Mouse (Mus musculus) forebrain, embryonic 15.5 days (tissue): Measurements from ENCODE around the gene Kdm5b. TPM values are rescaled to one million over a fixed set of nuclear protein-coding genes. Genes with fewer than 3 reads are reported as not detected.
"Not testable (repeated sequence)": the region's sequence is repeated elsewhere in the genome, so short reads cannot be mapped to it uniquely, and the experiment has no call there.

ENCODE experiments used
- ATAC-seq: fragments of 200-750 bp; cut with Nextera tagmentation; replicated peaks from 2 replicates; pipeline ENCODE4 v1.8.0; 2017; ENCODE audit warnings: mild to moderate bottlenecking, moderate TSS enrichment, moderate library complexity
- H3K27ac ChIP-seq: fragments of 300-500 bp; sonication (generic); replicated peaks from 2 replicates; pipeline ENCODE4 v1.5.1; 2015; ENCODE audit warnings: mild to moderate bottlenecking, inconsistent platforms
- H3K27me3 ChIP-seq: fragments of 300-500 bp; sonication (generic); 2 replicates; pipeline ENCODE4 v1.6.1; 2015; ENCODE audit warnings: inconsistent platforms
- H3K36me3 ChIP-seq: fragments of 300-500 bp; sonication (generic); 2 replicates; pipeline ENCODE4 v1.6.1; 2015; ENCODE audit warnings: mild to moderate bottlenecking, inconsistent platforms
- H3K4me1 ChIP-seq: fragments of 300-500 bp; sonication (generic); 2 replicates; pipeline ENCODE4 v1.6.1; 2015; ENCODE audit warnings: inconsistent platforms
- H3K4me2 ChIP-seq: fragments of 300-500 bp; sonication (generic); replicated peaks from 2 replicates; pipeline ENCODE4 v1.6.1; 2015; ENCODE audit warnings: mild to moderate bottlenecking, inconsistent platforms
- H3K4me3 ChIP-seq: fragments of 300-500 bp; sonication (generic); 2 replicates; pipeline ENCODE4 v1.5.1; 2015; ENCODE audit warnings: mild to moderate bottlenecking, inconsistent platforms
- H3K9ac ChIP-seq: fragments of 300-500 bp; sonication (generic); replicated peaks from 2 replicates; pipeline ENCODE4 v1.6.1; 2015; ENCODE audit warnings: mild to moderate bottlenecking, inconsistent platforms
- H3K9me3 ChIP-seq: fragments of 300-500 bp; sonication (generic); 2 replicates; pipeline ENCODE4 v1.6.1; 2016; ENCODE audit warnings: inconsistent platforms
- WGBS: fragments of 180-500 bp; shearing (Covaris S2); methylation state at CpG from one replicate; pipeline ENCODE4 v1.1.7; 2015; ENCODE audit warnings: mixed read lengths; 5-methylcytosine and 5-hydroxymethylcytosine counted together
- polyA plus RNA-seq: library from polyadenylated mRNA; unstranded; fragments of >200 nt; fragmentation: Nextera tagmentation; extraction: Ambion mirVana; gene quantifications from 2 replicates; pipeline ENCODE4 v1.2.1, GENCODE M21; 2015

The Kdm5b gene
- polyA plus RNA-seq, 1 experiment from 2014 or later = 107 TPM

GRCm38 (mm10) chr1:134521163-134521562 lies 38.8 kb upstream of the Kdm5b start:
- no peak overlapping the region for H3K4me2 ChIP-seq
- no peaks in the 10 kb centered on the region for H3K27me3 ChIP-seq
- H3K4me1 ChIP-seq = peaks cover 7% of the 10 kb centered on the region
- no peaks in the 10 kb centered on the region for H3K36me3 ChIP-seq
- H3K9me3 ChIP-seq = no peaks in the 10 kb centered on the region
- H3K4me3 ChIP-seq = no peak overlapping the region
- no peak for ATAC-seq
- H3K27ac ChIP-seq = no peak overlapping the region
- 85% methylated on average over 7 of the region's 7 CpGs for WGBS
- no peak overlapping the region for H3K9ac ChIP-seq

- ATAC-seq = no peak
- Histone ChIP-seq H3K27me3 (no peaks in the 10 kb centered on the region), H3K9me3 (no peaks in the 10 kb centered on the region), H3K36me3 (no peaks in the 10 kb centered on the region), H3K9ac (no peak overlapping the region), H3K4me1 (no peaks in the 10 kb centered on the region), H3K27ac (no peak overlapping the region), H3K4me3 (no peak overlapping the region), H3K4me2 (no peak overlapping the region)
- WGBS = 59% methylated on average over 2 of the region's 2 CpGs
Observed at GRCm38 (mm10) chr1:134522325-134522724, 37.6 kb upstream of the Kdm5b start.

GRCm38 (mm10) chr1:134524424-134524823 lies 35.5 kb upstream of the Kdm5b start:
- H3K4me1 ChIP-seq = no peaks in the 10 kb centered on the region
- no peak for ATAC-seq
- H3K27me3 ChIP-seq = no peaks in the 10 kb centered on the region
- no peaks in the 10 kb centered on the region for H3K9me3 ChIP-seq
- no peak overlapping the region for H3K9ac ChIP-seq
- H3K36me3 ChIP-seq = no peaks in the 10 kb centered on the region
- H3K4me2 ChIP-seq = no peak overlapping the region
- H3K4me3 ChIP-seq = no peak overlapping the region
- no peak overlapping the region for H3K27ac ChIP-seq
- 69% methylated on average over 5 of the region's 5 CpGs for WGBS

- H3K9me3 ChIP-seq = no peaks in the 10 kb centered on the region
- WGBS = 86% methylated on average over 1 of the region's 1 CpGs
- no peak overlapping the region for H3K27ac ChIP-seq
- H3K9ac ChIP-seq = no peak overlapping the region
- H3K4me2 ChIP-seq = no peak overlapping the region
- H3K27me3 ChIP-seq = no peaks in the 10 kb centered on the region
- H3K36me3 ChIP-seq = no peaks in the 10 kb centered on the region
- no peak overlapping the region for H3K4me3 ChIP-seq
- no peaks in the 10 kb centered on the region for H3K4me1 ChIP-seq
- no peak for ATAC-seq
Observed at GRCm38 (mm10) chr1:134525015-134525414, 35.0 kb upstream of the Kdm5b start.

- Histone ChIP-seq H3K4me2 (no peak overlapping the region), H3K9me3 (no peaks in the 10 kb centered on the region), H3K27me3 (no peaks in the 10 kb centered on the region), H3K27ac (no peak overlapping the region), H3K4me3 (no peak overlapping the region), H3K36me3 (no peaks in the 10 kb centered on the region), H3K9ac (no peak overlapping the region), H3K4me1 (0 out of 2 replicates have a peak, but pooled peaks cover 3% of the 10 kb centered on the region)
- 89% methylated on average over 6 of the region's 6 CpGs for whole genome bisulfite sequencing
- ATAC-seq = no peak
Observed at GRCm38 (mm10) chr1:134526752-134527151, 33.2 kb upstream of the Kdm5b start.

- Histone ChIP-seq H3K9ac (no peak overlapping the region), H3K27me3 (no peaks in the 10 kb centered on the region), H3K4me1 (0 out of 2 replicates have a peak, but pooled peaks cover 3% of the 10 kb centered on the region), H3K4me2 (no peak overlapping the region), H3K27ac (no peak overlapping the region), H3K9me3 (no peaks in the 10 kb centered on the region), H3K36me3 (no peaks in the 10 kb centered on the region), H3K4me3 (no peak overlapping the region)
- WGBS = 30% methylated on average over 6 of the region's 6 CpGs
- peak; percentile 66; the same call in 1 of the 2 replicates for ATAC-seq
Observed at GRCm38 (mm10) chr1:134530618-134531017, 29.4 kb upstream of the Kdm5b start.

- 93% methylated on average over 10 of the region's 10 CpGs for WGBS
- H3K4me2 ChIP-seq, H3K36me3 ChIP-seq, ATAC-seq, H3K4me3 ChIP-seq, H3K9me3 ChIP-seq, H3K4me1 ChIP-seq, H3K9ac ChIP-seq, H3K27ac ChIP-seq, H3K27me3 ChIP-seq: not testable (repeated sequence)
Observed at GRCm38 (mm10) chr1:134533710-134534109, 26.3 kb upstream of the Kdm5b start.

- ATAC-seq = no peak
- Histone ChIP-seq H3K4me3 (no peak overlapping the region), H3K27me3 (no peaks in the 10 kb centered on the region), H3K9me3 (no peaks in the 10 kb centered on the region), H3K36me3 (no peaks in the 10 kb centered on the region), H3K27ac (no peak overlapping the region), H3K9ac (no peak overlapping the region), H3K4me1 (0 out of 2 replicates have a peak, but pooled peaks cover 3% of the 10 kb centered on the region), H3K4me2 (no peak overlapping the region)
- WGBS = 98% methylated on average over 1 of the region's 1 CpGs
Observed at GRCm38 (mm10) chr1:134535054-134535453, 24.9 kb upstream of the Kdm5b start.

- WGBS = 75% methylated on average over 3 of the region's 3 CpGs
- no peak overlapping the region for H3K9ac ChIP-seq
- no peak for ATAC-seq
Observed at GRCm38 (mm10) chr1:134535513-134535912, 24.5 kb upstream of the Kdm5b start.

GRCm38 (mm10) chr1:134540610-134541009 lies 19.4 kb upstream of the Kdm5b start:
- WGBS = 92% methylated on average over 10 of the region's 10 CpGs
- no peaks in the 10 kb centered on the region for H3K9me3 ChIP-seq
- no peak overlapping the region for H3K4me2 ChIP-seq
- H3K9ac ChIP-seq = no peak overlapping the region
- no peaks in the 10 kb centered on the region for H3K36me3 ChIP-seq
- ATAC-seq = no peak
- no peaks in the 10 kb centered on the region for H3K27me3 ChIP-seq
- H3K27ac ChIP-seq = no peak overlapping the region
- H3K4me3 ChIP-seq = no peak overlapping the region
- H3K4me1 ChIP-seq = no peaks in the 10 kb centered on the region

More at GRCm38 (mm10) chr1:134535513-134535912, 24.5 kb upstream of the Kdm5b start:
- no peak overlapping the region for H3K27ac ChIP-seq
- H3K36me3 ChIP-seq = no peaks in the 10 kb centered on the region
- 0 out of 2 replicates have a peak, but pooled peaks cover under 1% of the 10 kb centered on the region for H3K4me1 ChIP-seq
- H3K27me3 ChIP-seq = no peaks in the 10 kb centered on the region
- H3K4me3 ChIP-seq = no peak overlapping the region
- H3K4me2 ChIP-seq = no peak overlapping the region
- no peaks in the 10 kb centered on the region for H3K9me3 ChIP-seq

GRCm38 (mm10) chr1:134548231-134548630 lies 11.7 kb upstream of the Kdm5b start:
- Histone ChIP-seq H3K27ac (no peak overlapping the region), H3K4me3 (no peak overlapping the region), H3K9me3 (no peaks in the 10 kb centered on the region), H3K9ac (no peak overlapping the region), H3K27me3 (no peaks in the 10 kb centered on the region), H3K36me3 (no peaks in the 10 kb centered on the region), H3K4me2 (no peak overlapping the region), H3K4me1 (no peaks in the 10 kb centered on the region)
- WGBS = 52% methylated on average over 4 of the region's 4 CpGs
- ATAC-seq = no peak

- H3K9ac ChIP-seq = no peak within 1 kb of the TSS
- 66% methylated on average over 7 of the region's 7 CpGs for WGBS
- no peak for ATAC-seq
- H3K27me3 ChIP-seq = 0 out of 2 replicates have a peak, but pooled peaks cover 4% of the 10 kb centered on the region
- no peaks in the 10 kb centered on the region for H3K36me3 ChIP-seq
- no peaks in the 10 kb centered on the region for H3K9me3 ChIP-seq
- H3K27ac ChIP-seq = no peak within 1 kb of the TSS
- H3K4me3 ChIP-seq = no peak within 1 kb of the TSS
- H3K4me1 ChIP-seq = no peaks in the 10 kb centered on the region
- H3K4me2 ChIP-seq = no peak within 1 kb of the TSS
Observed at GRCm38 (mm10) chr1:134549632-134550132, 10.3 kb upstream of the Kdm5b start, which contains the start of gene Mgat4e. TSS of gene Mgat4e (minus strand) at chr1:134549682.

- no peak for ATAC-seq
- no peak overlapping the region for H3K4me3 ChIP-seq
- no peak overlapping the region for H3K4me2 ChIP-seq
- H3K4me1 ChIP-seq = peaks cover 10% of the 10 kb centered on the region
- no peaks in the 10 kb centered on the region for H3K9me3 ChIP-seq
- H3K9ac ChIP-seq = no peak overlapping the region
- no peak overlapping the region for H3K27ac ChIP-seq
- H3K36me3 ChIP-seq = no peaks in the 10 kb centered on the region
- H3K27me3 ChIP-seq = 0 out of 2 replicates have a peak, but pooled peaks cover 4% of the 10 kb centered on the region
- WGBS = 81% methylated on average over 3 of the region's 3 CpGs
Observed at GRCm38 (mm10) chr1:134551869-134552268, 8.1 kb upstream of the Kdm5b start.
